Comparison of ENCODE assay signal across 16 mouse cellular contexts in genomic region chr9:117093551-117093950, GRCm38 (mm10).
"Had no signal": no experiment of that assay in that cellular context is flagged by ENCODE, and none has a peak within 500 bp of the region (broad histone marks: within the 10 kb centered on the region; RNA-seq: fewer than 3 reads in every experiment).

No protein-coding gene starts in this region.

- H3K4me3 ChIP-seq: neural tube, embryonic 13.5 days; neural tube, embryonic 15.5 days; stomach, embryonic 15.5 days had no signal

- H3K9me3 ChIP-seq: neural tube, embryonic 13.5 days; neural tube, embryonic 15.5 days; stomach, embryonic 15.5 days had no signal

- H3K27ac ChIP-seq: neural tube, embryonic 13.5 days; neural tube, embryonic 15.5 days; stomach, embryonic 15.5 days; stomach, postnatal 0 days had no signal

- H3K4me1 ChIP-seq: stomach, embryonic 15.5 days had no signal

- H3K36me3 ChIP-seq: neural tube, embryonic 13.5 days; neural tube, embryonic 15.5 days; stomach, embryonic 15.5 days had no signal

- DNase-seq: retina, postnatal 1 day; right cerebral cortex, adult 18-20 months; right cerebral cortex, postnatal 14 days; right cerebral cortex, postnatal 25 days; right cerebral cortex, postnatal 4 days; spleen, adult 18-20 months; thymus, adult 18-20 months; thymus, adult 2 months; thymus, postnatal 14 days; thymus, postnatal 25 days; thymus, postnatal 36 days; thymus, postnatal 4 days had no signal

- H3K27me3 ChIP-seq: neural tube, embryonic 13.5 days; neural tube, embryonic 15.5 days; stomach, embryonic 15.5 days had no signal

- H3K9ac ChIP-seq: neural tube, embryonic 13.5 days; neural tube, embryonic 15.5 days; stomach, embryonic 15.5 days had no signal

- H3K4me2 ChIP-seq: neural tube, embryonic 13.5 days; neural tube, embryonic 15.5 days; stomach, embryonic 15.5 days had no signal
